Mouse (Mus musculus): ENCODE data around the gene Tns2.

DNA sequence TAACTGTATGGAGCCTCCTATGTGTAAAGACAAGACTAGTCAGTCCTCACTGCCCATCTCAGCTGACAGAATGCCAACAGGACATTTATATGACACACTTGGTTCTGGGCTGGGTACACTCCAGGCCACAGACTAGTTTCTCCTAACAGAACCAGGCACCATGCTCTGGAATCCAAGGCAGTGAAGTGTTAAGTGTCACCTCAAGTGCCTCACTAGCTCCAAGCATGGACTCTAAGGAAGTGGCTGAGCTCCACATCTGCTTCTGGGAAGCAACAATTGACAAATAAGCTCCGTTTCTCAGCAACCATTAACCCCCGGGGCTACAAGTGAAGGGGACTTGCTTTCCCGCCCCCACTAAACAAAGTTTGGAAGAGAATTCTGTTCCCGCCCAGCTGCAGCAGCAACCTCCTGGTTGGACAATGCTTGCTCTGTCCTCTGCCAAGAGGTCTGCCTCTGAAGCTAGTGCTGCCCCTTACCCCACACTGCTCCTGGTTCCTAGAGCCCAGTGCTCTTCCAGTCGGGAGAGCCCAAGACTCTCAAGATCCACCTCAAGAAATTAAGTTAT, 2.1 kb upstream of the Tns2 start:
- TF ChIP-seq CTCF (IDR thresholded peaks at IDR 0.05; ENCODE audit: low read depth) (no peak), EP300 (optimal IDR thresholded peaks at IDR 0.05) (no peak)
